Mouse (Mus musculus): ENCODE data around the gene Cept1.

DNA sequence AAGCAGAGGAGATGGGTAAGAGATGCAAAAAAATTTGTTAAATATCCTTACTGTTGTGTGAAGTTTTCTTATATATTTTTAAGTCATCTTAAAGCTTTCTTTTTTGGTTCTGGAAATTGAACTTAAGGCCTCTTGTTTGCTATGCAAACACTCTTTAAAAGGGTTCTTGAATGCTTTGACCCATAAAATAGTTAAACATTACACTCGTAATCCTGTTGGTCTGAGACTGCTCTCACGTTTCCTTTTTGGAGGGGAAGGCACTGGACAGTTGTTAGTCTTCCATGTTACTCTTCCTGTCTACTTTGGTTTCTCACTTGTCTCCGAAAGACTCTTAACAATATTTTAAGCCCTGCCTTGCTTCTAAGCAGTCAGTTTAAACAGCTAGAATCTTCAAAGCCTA, 1.4 kb upstream of the Cept1 start:
- TF ChIP-seq ZC3H11A (IDR thresholded peaks at IDR 0.05; ENCODE audit: borderline replicate concordance, low read depth, low read length) (no peak), ZNF384 (IDR thresholded peaks at IDR 0.05; ENCODE audit: low read depth, low read length) (no peak), HCFC1 (IDR thresholded peaks at IDR 0.05; ENCODE audit: borderline replicate concordance, insufficient read depth, low read length) (no peak)

All from ES-E14 (cell line).